Mouse (Mus musculus) ES-E14 (cell line): ENCODE data around the gene Fnbp1.

Source experiments
- CHD2 ChIP-seq: IDR thresholded peaks from 2 replicates; pipeline ENCODE4 v1.6.1; 2014; ENCODE audit warnings: mild to moderate bottlenecking, low read depth, low read length, inconsistent platforms
- ZC3H11A ChIP-seq: IDR thresholded peaks from 2 replicates; pipeline ENCODE4 v1.6.1; 2012; ENCODE audit warnings: low read depth, mild to moderate bottlenecking, inconsistent platforms, low read length, borderline replicate concordance

DNA sequence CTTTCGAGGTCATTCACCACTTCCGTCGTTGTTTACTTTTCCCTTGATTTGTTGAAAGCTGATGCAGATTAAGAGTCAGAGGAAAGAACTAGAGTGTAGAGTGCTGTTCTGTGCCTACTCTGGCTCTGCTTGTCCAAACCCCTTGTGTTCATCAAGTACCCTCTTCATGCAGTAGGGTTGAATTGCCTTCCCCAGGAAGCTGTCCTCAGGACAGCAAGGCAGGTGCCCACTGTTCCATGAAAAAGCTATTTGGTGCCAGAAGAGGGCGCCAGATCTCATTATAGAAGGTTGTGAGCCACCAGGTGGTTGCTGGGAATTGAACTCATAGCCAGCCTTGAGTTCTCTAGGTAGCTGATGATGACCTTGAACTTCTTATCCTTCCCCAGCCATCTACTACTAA lies 31.5 kb upstream of the Fnbp1 start:
- no peak for TF ChIP-seq CHD2
- no peak for TF ChIP-seq ZC3H11A
